In the genomic region with DNA sequence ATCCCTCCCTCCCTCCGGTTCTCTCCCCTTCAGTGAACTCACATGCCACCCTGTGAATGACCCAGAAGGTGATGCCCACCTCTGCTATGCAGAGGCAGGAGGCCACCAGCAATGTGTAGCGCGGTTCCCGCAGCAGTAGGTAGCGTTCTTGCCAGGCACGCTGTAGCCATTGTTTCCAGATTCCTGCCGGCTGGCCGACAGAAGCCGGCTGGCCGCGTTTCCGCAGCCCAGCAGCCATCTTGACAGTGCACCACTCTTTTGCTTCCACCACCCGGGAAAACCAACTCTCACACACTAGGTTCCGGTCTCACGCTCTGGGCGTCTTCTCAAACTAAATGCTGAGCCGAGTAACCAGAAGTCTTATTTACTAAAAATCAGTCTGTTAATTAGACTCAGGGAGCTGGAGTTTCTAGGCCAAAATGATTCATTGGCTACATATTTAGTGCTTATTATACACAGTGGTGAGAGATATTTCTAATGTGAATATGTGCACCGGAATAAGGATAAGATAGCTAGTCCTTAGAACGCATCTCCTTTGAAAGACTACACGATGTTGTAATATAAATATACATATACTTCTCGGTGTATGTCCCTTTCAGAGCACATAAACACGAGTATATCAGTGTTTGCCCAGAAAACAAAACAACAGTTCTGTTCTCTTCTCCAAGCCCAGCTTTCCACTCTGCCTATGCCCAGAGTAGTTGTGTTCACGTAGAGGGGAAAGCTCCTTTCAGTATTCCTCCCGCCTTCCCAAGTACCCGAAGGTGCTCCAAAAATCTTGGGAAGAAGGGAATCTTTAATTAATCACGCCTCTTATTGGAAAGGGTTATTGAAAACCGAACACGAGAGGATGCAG, we compare ENCODE assay signal across 8 mouse cellular contexts. TPM values are rescaled to one million over a fixed set of nuclear protein-coding genes. Genes with fewer than 3 reads are reported as not detected.
DNase-seq lines count a peak whose midpoint lies in the region; ATAC-seq lines count a peak whose summit lies in the region.

No protein-coding gene starts in this region.

- H3K9ac ChIP-seq in limb, embryonic 12.5 days (replicated peaks), result peak overlapping the region; percentile 79
- peak overlapping the region; percentile 86 for H3K9ac ChIP-seq in midbrain, embryonic 13.5 days (replicated peaks)

- H3K27me3 ChIP-seq in limb, embryonic 12.5 days, result no peaks in the 10 kb centered on the region
- H3K27me3 ChIP-seq in midbrain, embryonic 13.5 days, result no peaks in the 10 kb centered on the region

- H3K4me3 ChIP-seq in limb, embryonic 12.5 days (replicated peaks), result peak overlapping the region; percentile 88
- H3K4me3 ChIP-seq in midbrain, embryonic 13.5 days (replicated peaks), result peak overlapping the region; percentile 69

- peak; percentile 66 for ATAC-seq in inflammation-experienced regulatory T-cells, adult 6 months
- ATAC-seq in limb, embryonic 12.5 days (ENCODE audit: insufficient number of reproducible peaks, insufficient read depth, low FRiP score, low TSS enrichment, low read depth), result peak; percentile 41
- ATAC-seq in midbrain, embryonic 13.5 days, result peak; percentile 65

- peaks cover 25% of the 10 kb centered on the region for H3K36me3 ChIP-seq in limb, embryonic 12.5 days
- H3K36me3 ChIP-seq in midbrain, embryonic 13.5 days, result peaks cover 26% of the 10 kb centered on the region

- no peaks in the 10 kb centered on the region for H3K9me3 ChIP-seq in limb, embryonic 12.5 days
- no peaks in the 10 kb centered on the region for H3K9me3 ChIP-seq in midbrain, embryonic 13.5 days

- peak overlapping the region; percentile 78 for H3K27ac ChIP-seq in limb, embryonic 12.5 days
- H3K27ac ChIP-seq in midbrain, embryonic 13.5 days, result peak overlapping the region; percentile 86

- intact Hi-C loops in gastrocnemius, postnatal 14 days (cut with DNase I; ENCODE audit: low total_unique reads), result no loop called here

- peak overlapping the region; percentile 80 for H3K4me2 ChIP-seq in limb, embryonic 12.5 days
- H3K4me2 ChIP-seq in midbrain, embryonic 13.5 days (replicated peaks), result peak overlapping the region; percentile 91

- DNase-seq in layer of hippocampus, adult 11-12 months (ENCODE audit: low spot score), result peak; percentile 78
- no peak for DNase-seq in layer of hippocampus, adult 9-10 months (ENCODE audit: low spot score)
- peak; percentile 94 for DNase-seq in embryo, embryonic 10 days (ENCODE audit: low spot score)
- DNase-seq in gastrocnemius, postnatal 14 days, result peak; percentile 65
- peak; percentile 64 for DNase-seq in spleen, adult 12 weeks (ENCODE audit: low spot score)

- peaks cover 18% of the 10 kb centered on the region for H3K4me1 ChIP-seq in limb, embryonic 12.5 days (replicated peaks)
- peaks cover 32% of the 10 kb centered on the region for H3K4me1 ChIP-seq in midbrain, embryonic 13.5 days (replicated peaks)

- under 1% methylated on average over 28 of the region's 28 CpGs for WGBS in limb, embryonic 12.5 days
- WGBS in midbrain, embryonic 13.5 days, result under 1% methylated on average over 28 of the region's 28 CpGs

RNA-seq across cellular contexts. Expression of a gene that starts 0.7 kb away (rescaled TPM):
- 1 to 10 TPM; 5.5 to 5.9 TPM for total RNA-seq in gastrocnemius, postnatal 14 days (2021)
- polyA plus RNA-seq in inflammation-experienced regulatory T-cells, adult 6 months (2017; shearing (Covaris generic)), result 10 to 100 TPM; 12.0 to 19.3 (median 18.7) TPM
- polyA plus RNA-seq in limb, embryonic 12.5 days (2016; fragmentation: Nextera tagmentation; extraction: Ambion mirVana), result 32.7 and 36.6 TPM in 2 replicates
- polyA plus RNA-seq in midbrain, embryonic 13.5 days (2015; fragmentation: Nextera tagmentation; extraction: Ambion mirVana), result 14.9 and 15.1 TPM in 2 replicates

RNA-seq across cellular contexts. Expression of a gene that starts 0.7 kb away (rescaled TPM):
- total RNA-seq in gastrocnemius, postnatal 14 days (2021), result not detected
- polyA plus RNA-seq in inflammation-experienced regulatory T-cells, adult 6 months (2017; shearing (Covaris generic)), result not detected
- polyA plus RNA-seq in limb, embryonic 12.5 days (2016; fragmentation: Nextera tagmentation; extraction: Ambion mirVana), result not detected in 2 replicates
- not detected in 2 replicates for polyA plus RNA-seq in midbrain, embryonic 13.5 days (2015; fragmentation: Nextera tagmentation; extraction: Ambion mirVana)

RNA-seq across cellular contexts. Expression of a gene that starts 0.8 kb away (rescaled TPM):
- total RNA-seq in gastrocnemius, postnatal 14 days (2021), result 10 to 100 TPM; 12.0 to 15.2 TPM
- 10 to 100 TPM; 22.7 to 33.7 (median 28.4) TPM for polyA plus RNA-seq in inflammation-experienced regulatory T-cells, adult 6 months (2017; shearing (Covaris generic))
- polyA plus RNA-seq in limb, embryonic 12.5 days (2016; fragmentation: Nextera tagmentation; extraction: Ambion mirVana), result 35.5 and 42.5 TPM in 2 replicates
- polyA plus RNA-seq in midbrain, embryonic 13.5 days (2015; fragmentation: Nextera tagmentation; extraction: Ambion mirVana), result 40.6 and 43.5 TPM in 2 replicates

RNA-seq across cellular contexts. Expression of a gene that starts 10.4 kb away (rescaled TPM):
- total RNA-seq in gastrocnemius, postnatal 14 days (2021), result 1 to 10 TPM; 1.3 to 1.6 TPM
- under 1 TPM in 1 of 3 experiments, not detected in 2; 0.43 TPM for polyA plus RNA-seq in inflammation-experienced regulatory T-cells, adult 6 months (2017; shearing (Covaris generic))
- polyA plus RNA-seq in limb, embryonic 12.5 days (2016; fragmentation: Nextera tagmentation; extraction: Ambion mirVana), result 1.1 and 1.2 TPM in 2 replicates
- polyA plus RNA-seq in midbrain, embryonic 13.5 days (2015; fragmentation: Nextera tagmentation; extraction: Ambion mirVana), result 15.1 and 17.6 TPM in 2 replicates

RNA-seq across cellular contexts. Expression of a gene that starts 18.9 kb away (rescaled TPM):
- under 1 TPM; 0.16 to 0.57 TPM for total RNA-seq in gastrocnemius, postnatal 14 days (2021)
- not detected for polyA plus RNA-seq in inflammation-experienced regulatory T-cells, adult 6 months (2017; shearing (Covaris generic))
- 5.9 TPM in 2 replicates for polyA plus RNA-seq in limb, embryonic 12.5 days (2016; fragmentation: Nextera tagmentation; extraction: Ambion mirVana)
- 12.1 TPM in 2 replicates for polyA plus RNA-seq in midbrain, embryonic 13.5 days (2015; fragmentation: Nextera tagmentation; extraction: Ambion mirVana)
